Mouse (Mus musculus) cerebellum, adult 11-12 months (tissue): ENCODE measurements around the gene Tex16.

Experiments
- DNase-seq: peaks from one replicate; pipeline ENCODE4 v3.0.0; 2022

Tex16 gene

GRCm38 (mm10) chrX:112010707-112011106 is at the start of gene Tex16:
TSS of gene Tex16 (plus strand) at chrX:112011007.
- DNase-seq, result no peak

- no peak for DNase-seq
These were observed 11.1 kb upstream of the Tex16 start for GRCm38 (mm10) chrX:111999661-112000060.
